Mouse (Mus musculus): ENCODE measurements around the gene Terb2.

- TF ChIP-seq SRF (IDR thresholded peaks at IDR 0.05; ENCODE audit: control insufficient read depth, insufficient read length, low read depth) (no peak), POLR2AphosphoS2 (IDR thresholded peaks at IDR 0.05; ENCODE audit: insufficient read length, low read depth) (no peak), TCF12 (IDR thresholded peaks at IDR 0.05; ENCODE audit: insufficient read depth, poor library complexity, severe bottlenecking) (no peak), POLR2A (IDR thresholded peaks at IDR 0.05; ENCODE audit: insufficient read length, low read depth) (peak; percentile 40), MAX (IDR thresholded peaks at IDR 0.05; ENCODE audit: low read depth) (no peak), MYOG (IDR thresholded peaks at IDR 0.05; ENCODE audit: control insufficient read depth in 1 of 3, insufficient read depth in 1 of 3, insufficient read length in 2 of 3, low read depth in 2 of 3) (no peak), E2F4 (IDR thresholded peaks at IDR 0.05; ENCODE audit: insufficient read depth) (no peak), USF1 (IDR thresholded peaks at IDR 0.05; ENCODE audit: low read depth) (peak; percentile 78), CEBPB (IDR thresholded peaks at IDR 0.05; ENCODE audit: insufficient read depth, poor library complexity, severe bottlenecking) (no peak), REST (IDR thresholded peaks at IDR 0.05; ENCODE audit: insufficient read depth, insufficient read length) (no peak), MYOD1 (IDR thresholded peaks at IDR 0.05; ENCODE audit: control insufficient read depth in 1 of 3, insufficient read length in 2 of 3, low read depth in 2 of 3) (no peak), TCF3 (IDR thresholded peaks at IDR 0.05; ENCODE audit: insufficient read length, low read depth) (no peak)
These were observed 48.7 kb downstream of the Terb2 start, which contains the start of gene Sord for GRCm38 (mm10) chr2:122234611-122235288.

Measured in myocyte (in vitro differentiated cells).